Mouse (Mus musculus) kidney, postnatal 0 days (tissue): ENCODE data around the gene Gm20388. TPM values are rescaled to one million over a fixed set of nuclear protein-coding genes. Genes with fewer than 3 reads are reported as not detected.
A peak's percentile ranks its signal among the peaks of the same experiment; 100 is the strongest.
"Not testable (repeated sequence)": the region's sequence is repeated elsewhere in the genome, so short reads cannot be mapped to it uniquely, and the experiment has no call there.

Experiments
- ATAC-seq: fragments of 200-750 bp; cut with Nextera tagmentation; replicated peaks from 2 replicates; pipeline ENCODE4 v1.8.0; 2017; ENCODE audit warnings: low read depth, moderate number of reproducible peaks, moderate TSS enrichment, moderate library complexity; ENCODE audit not compliant: low FRiP score
- DNase-seq: peaks from one replicate; pipeline ENCODE4 v3.0.0-alpha.2; 2016; ENCODE audit warnings: low spot score
- H3K27ac ChIP-seq: fragments of 300-500 bp; sonication (generic); 2 replicates; pipeline ENCODE4 v1.5.1; 2014; ENCODE audit warnings: mild to moderate bottlenecking
- H3K27me3 ChIP-seq: fragments of 300-500 bp; sonication (generic); 2 replicates; pipeline ENCODE4 v1.6.1; 2014; ENCODE audit warnings: low read length, mixed read lengths; ENCODE audit not compliant: insufficient read depth
- H3K36me3 ChIP-seq: fragments of 300-500 bp; sonication (generic); 2 replicates; pipeline ENCODE4 v1.6.1; 2014; ENCODE audit warnings: low read length, mixed read lengths; ENCODE audit not compliant: insufficient read depth
- H3K4me1 ChIP-seq: fragments of 300-500 bp; sonication (generic); replicated peaks from 2 replicates; pipeline ENCODE4 v1.6.1; 2014; ENCODE audit warnings: antibody characterized with exemption, low read length, mixed read lengths; ENCODE audit not compliant: insufficient read depth
- H3K4me2 ChIP-seq: fragments of 300-500 bp; sonication (generic); 2 replicates; pipeline ENCODE4 v1.6.1; 2014; ENCODE audit warnings: mild to moderate bottlenecking, low read length, moderate library complexity, mixed read lengths
- H3K4me3 ChIP-seq: fragments of 300-500 bp; sonication (generic); replicated peaks from 2 replicates; pipeline ENCODE4 v1.5.1; 2014; ENCODE audit warnings: low read depth, low read length
- H3K9ac ChIP-seq: fragments of 300-500 bp; sonication (generic); 2 replicates; pipeline ENCODE4 v1.6.1; 2014; ENCODE audit warnings: low read depth, low read length
- H3K9me3 ChIP-seq: fragments of 300-500 bp; sonication (generic); replicated peaks from 2 replicates; pipeline ENCODE4 v1.6.1; 2016; ENCODE audit warnings: low read length, inconsistent platforms, mixed read lengths
- CTCF ChIP-seq: IDR thresholded peaks from 2 replicates; pipeline ENCODE4 v1.5.1; 2016; ENCODE audit warnings: antibody characterized with exemption, low read depth, mild to moderate bottlenecking, moderate library complexity
- WGBS: fragments of 180-500 bp; shearing (Covaris S2); extraction: QIAGEN DNeasy Blood & Tissue Kit; methylation state at CpG from one replicate; pipeline ENCODE4 v1.1.7; 2014; 5-methylcytosine and 5-hydroxymethylcytosine counted together
- polyA plus RNA-seq: library from polyadenylated mRNA; unstranded; fragments of >200 nt; fragmentation: Nextera tagmentation; extraction: Ambion mirVana; gene quantifications from 2 replicates; pipeline ENCODE4 v1.2.1, GENCODE M21; 2015

Gm20388 gene
- polyA plus RNA-seq, 1 experiment from 2014 or later = not detected

- 97% methylated on average over 16 of the region's 16 CpGs for WGBS
- TF ChIP-seq CTCF = no peak
- Histone ChIP-seq H3K36me3 (no peaks in the 10 kb centered on the region), H3K4me1 (no peaks in the 10 kb centered on the region), H3K4me3 (no peak overlapping the region), H3K27ac (no peak overlapping the region), H3K9me3 (peaks cover 16% of the 10 kb centered on the region), H3K4me2 (no peak overlapping the region), H3K9ac (no peak overlapping the region), H3K27me3 (no peaks in the 10 kb centered on the region)
- ATAC-seq (no peak), DNase-seq (no peak)
These were observed 3521.7 kb downstream of the Gm20388 start for GRCm38 (mm10) chr8:123432381-123432780.

- not testable (repeated sequence) for H3K27me3 ChIP-seq, H3K36me3 ChIP-seq, H3K4me2 ChIP-seq, H3K27ac ChIP-seq, DNase-seq, H3K9me3 ChIP-seq, H3K4me3 ChIP-seq, H3K9ac ChIP-seq, H3K4me1 ChIP-seq, ATAC-seq
- 97% methylated on average over 41 of the region's 47 CpGs for WGBS
These were observed 3522.8 kb downstream of the Gm20388 start for GRCm38 (mm10) chr8:123433241-123433974.

DNA sequence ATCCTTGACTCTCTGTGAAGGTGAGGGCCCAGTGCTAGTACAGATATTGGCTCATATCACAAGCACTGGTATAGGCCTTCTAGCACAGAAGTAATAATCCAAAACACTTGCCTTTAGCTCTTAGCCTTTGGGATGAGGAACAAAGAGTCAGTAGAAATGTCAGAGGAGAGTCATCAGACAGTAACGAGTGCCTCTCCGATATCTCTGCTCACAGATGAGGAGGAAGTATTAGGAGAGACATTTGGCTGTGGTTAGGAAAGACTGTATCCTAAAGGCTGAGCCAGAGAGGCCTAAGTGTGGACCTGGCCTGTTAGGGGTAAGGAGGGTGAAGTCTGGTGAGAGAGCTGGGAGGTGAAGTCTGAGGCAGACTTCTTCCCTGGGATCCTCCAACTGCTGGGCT, 3531.1 kb downstream of the Gm20388 start:
- H3K36me3 ChIP-seq = 0 out of 2 replicates have a peak, but pooled peaks cover under 1% of the 10 kb centered on the region
- H3K9ac ChIP-seq = no peak overlapping the region
- 93% methylated on average over 2 of the region's 2 CpGs for WGBS
- no peak for ATAC-seq
- no peak overlapping the region for H3K27ac ChIP-seq
- H3K4me2 ChIP-seq = no peak overlapping the region
- H3K27me3 ChIP-seq = no peaks in the 10 kb centered on the region
- DNase-seq = no peak
- no peak overlapping the region for H3K4me3 ChIP-seq
- peaks cover 8% of the 10 kb centered on the region; the same call in 1 of the 2 replicates for H3K4me1 ChIP-seq
- TF ChIP-seq CTCF = no peak
- no peaks in the 10 kb centered on the region for H3K9me3 ChIP-seq

DNA sequence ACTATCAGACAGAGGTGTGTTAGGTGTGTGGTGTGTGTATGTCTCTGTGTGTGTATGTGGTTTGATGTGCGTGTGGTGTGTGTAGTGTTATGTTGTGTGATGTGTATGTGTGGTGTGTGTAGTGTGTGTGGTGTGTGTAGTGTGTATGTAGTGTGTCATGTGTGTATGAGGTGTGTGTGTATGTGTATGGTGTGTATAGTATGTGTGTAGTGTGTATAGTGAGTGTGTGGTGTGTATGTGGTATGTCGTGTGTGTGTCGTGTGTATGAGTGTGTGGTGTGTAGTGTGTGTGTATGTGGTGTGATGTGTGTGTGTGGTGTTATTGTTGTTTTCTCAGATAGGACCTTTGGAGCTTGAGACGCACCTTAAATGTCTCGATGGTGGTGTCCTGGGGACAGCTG, 3531.7 kb downstream of the Gm20388 start:
- WGBS = 89% methylated on average over 5 of the region's 5 CpGs
- DNase-seq = no peak

DNA sequence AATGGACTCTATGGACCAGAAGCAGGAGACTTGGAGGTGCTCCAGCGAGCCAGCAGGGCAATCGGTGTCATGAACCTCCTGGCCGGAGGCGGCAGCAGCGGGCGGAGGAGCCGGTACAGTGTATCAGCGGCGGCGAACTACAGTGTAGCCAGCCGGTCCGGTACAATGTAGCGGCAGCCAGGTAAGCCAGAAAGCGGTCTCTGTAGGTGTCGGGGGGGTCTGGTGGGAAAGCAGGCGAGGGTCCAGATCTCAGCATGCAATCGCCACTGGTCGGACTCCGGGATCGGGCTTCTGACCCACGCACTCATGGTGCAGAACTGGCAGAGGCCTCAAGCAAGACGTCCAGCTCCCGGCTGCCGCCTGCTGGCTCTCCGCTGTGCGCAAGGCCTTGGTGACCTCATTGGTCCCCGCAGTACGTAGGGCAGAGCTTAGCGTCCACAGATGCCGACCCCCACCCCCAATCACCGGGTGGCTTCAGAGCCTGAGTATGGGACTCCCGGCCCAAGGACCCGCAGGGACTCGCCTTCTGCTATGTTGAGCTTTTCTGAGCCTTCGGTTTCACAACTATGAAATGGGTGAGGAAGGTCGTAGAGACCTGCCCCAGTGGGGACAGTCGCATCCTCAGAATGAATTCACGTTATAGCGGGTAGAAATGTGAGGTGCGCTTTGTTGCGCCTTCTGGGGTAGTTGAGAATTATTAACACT, 3532.4 kb downstream of the Gm20388 start:
- H3K27me3 ChIP-seq = no peaks in the 10 kb centered on the region
- under 1% methylated on average over 41 of the region's 41 CpGs for WGBS
- peak; percentile 76 for TF ChIP-seq CTCF
- H3K27ac ChIP-seq = peak overlapping the region; percentile 60
- H3K4me1 ChIP-seq = peaks cover 8% of the 10 kb centered on the region; the same call in 1 of the 2 replicates
- 0 out of 2 replicates have a peak, but pooled peaks cover 3% of the 10 kb centered on the region for H3K36me3 ChIP-seq
- H3K4me2 ChIP-seq = peak overlapping the region; percentile 74
- no peaks in the 10 kb centered on the region for H3K9me3 ChIP-seq
- peak overlapping the region; percentile 72 for H3K9ac ChIP-seq
- H3K4me3 ChIP-seq = peak overlapping the region; percentile 55
- DNase-seq (peak; percentile 91), ATAC-seq (peak; percentile 92)

More for the DNA sequence above, 3531.7 kb downstream of the Gm20388 start:
- Histone ChIP-seq H3K9me3 (no peaks in the 10 kb centered on the region), H3K36me3 (0 out of 2 replicates have a peak, but pooled peaks cover 3% of the 10 kb centered on the region), H3K9ac (no peak overlapping the region), H3K4me3 (no peak overlapping the region), H3K4me2 (peak overlapping the region; percentile 74; the same call in 1 of the 2 replicates), H3K27me3 (no peaks in the 10 kb centered on the region), H3K27ac (no peak overlapping the region), H3K4me1 (peaks cover 8% of the 10 kb centered on the region; the same call in 1 of the 2 replicates)
- ATAC-seq = no peak
- TF ChIP-seq CTCF = no peak

- TF ChIP-seq CTCF = no peak
- Histone ChIP-seq H3K27me3 (no peaks in the 10 kb centered on the region), H3K4me3 (peak overlapping the region; percentile 55), H3K4me2 (peak overlapping the region; percentile 74), H3K27ac (peak overlapping the region; percentile 60), H3K9me3 (no peaks in the 10 kb centered on the region), H3K9ac (peak overlapping the region; percentile 72), H3K4me1 (peaks cover 8% of the 10 kb centered on the region; the same call in 1 of the 2 replicates), H3K36me3 (0 out of 2 replicates have a peak, but pooled peaks cover 3% of the 10 kb centered on the region)
- peak; percentile 44 for DNase-seq
- 19% methylated on average over 4 of the region's 4 CpGs for WGBS
- peak; percentile 50 for ATAC-seq
These were observed 3532.9 kb downstream of the Gm20388 start for GRCm38 (mm10) chr8:123443576-123443921.
